ENCODE assay signal across 9 mouse cellular contexts in the genomic region with DNA sequence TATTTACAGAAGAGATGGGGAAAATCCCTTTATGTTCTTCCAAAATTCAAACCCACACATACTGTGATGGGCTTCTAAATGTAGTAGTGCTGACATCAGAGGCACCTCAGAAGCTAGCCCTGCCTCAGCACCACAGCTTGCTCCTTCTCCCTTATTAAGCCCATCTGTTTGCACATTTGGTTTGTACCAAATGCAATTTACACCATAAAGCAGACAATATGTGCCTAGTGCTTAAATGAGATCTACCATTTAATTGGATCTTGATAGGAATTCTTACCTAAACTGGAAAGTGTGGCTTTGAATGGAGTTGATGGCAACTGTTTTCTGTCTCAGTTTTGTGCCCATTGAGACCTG.
DNase-seq lines count a peak whose midpoint lies in the region; ATAC-seq lines count a peak whose summit lies in the region.
"Had no signal": no experiment of that assay in that cellular context is flagged by ENCODE, and none has a peak within 500 bp of the region (broad histone marks: within the 10 kb centered on the region; RNA-seq: fewer than 3 reads in every experiment).

No protein-coding gene starts in this region.

- ATAC-seq in heart, embryonic 13.5 days (ENCODE audit: extremely low read depth, insufficient number of reproducible peaks, low FRiP score, low TSS enrichment) = no peak
- no peak for ATAC-seq in stomach, embryonic 15.5 days (ENCODE audit: insufficient read depth, low FRiP score, low read depth)

- H3K27me3 ChIP-seq in heart, embryonic 13.5 days (replicated peaks) = no peaks in the 10 kb centered on the region
- H3K27me3 ChIP-seq in stomach, embryonic 15.5 days (replicated peaks) = no peaks in the 10 kb centered on the region

- H3K36me3 ChIP-seq in heart, embryonic 13.5 days = no peaks in the 10 kb centered on the region
- no peaks in the 10 kb centered on the region for H3K36me3 ChIP-seq in stomach, embryonic 15.5 days

- peak overlapping the region; percentile 97 for H3K27ac ChIP-seq in heart, embryonic 13.5 days (replicated peaks)
- peak overlapping the region; percentile 51; the same call in 1 of the 2 replicates for H3K27ac ChIP-seq in stomach, embryonic 15.5 days

- H3K4me2 ChIP-seq in heart, embryonic 13.5 days = peak overlapping the region; percentile 66
- H3K4me2 ChIP-seq in stomach, embryonic 15.5 days = no peak overlapping the region

- DNase-seq in heart, postnatal 14 days = no peak
- DNase-seq in right cerebral cortex, adult 18-20 months = peak; percentile 72
- no peak for DNase-seq in right cerebral cortex, postnatal 14 days
- peak; percentile 82 for DNase-seq in layer of hippocampus, adult 9-11 months
- DNase-seq in thymus, postnatal 4 days = no peak
- DNase-seq in urinary bladder, postnatal 36 days (ENCODE audit: low spot score in 2 of 2) = no peak
- DNase-seq: kidney, postnatal 14 days had no signal

- intact Hi-C loops in heart, postnatal 14 days (cut with DNase I) = no loop called here

- H3K9ac ChIP-seq in heart, embryonic 13.5 days = peak overlapping the region; percentile 71; the same call in 1 of the 2 replicates
- H3K9ac ChIP-seq in stomach, embryonic 15.5 days = no peak overlapping the region

- peak overlapping the region; percentile 35 for H3K4me3 ChIP-seq in heart, embryonic 13.5 days
- no peak overlapping the region for H3K4me3 ChIP-seq in stomach, embryonic 15.5 days (replicated peaks)

- H3K4me1 ChIP-seq in heart, embryonic 13.5 days = peaks cover 70% of the 10 kb centered on the region
- peaks cover 15% of the 10 kb centered on the region for H3K4me1 ChIP-seq in stomach, embryonic 15.5 days

- H3K9me3 ChIP-seq in heart, embryonic 13.5 days = no peaks in the 10 kb centered on the region; the same call in 1 of the 2 replicates
- H3K9me3 ChIP-seq in stomach, embryonic 15.5 days = no peaks in the 10 kb centered on the region

Comparison
In these comparisons a context has a peak if more than half of its experiments do, and no peak if none do; other contexts are left out.
1. DNase-seq: peak in right cerebral cortex, adult 18-20 months (single experiment) and layer of hippocampus, adult 9-11 months (single experiment); none in heart, postnatal 14 days (0 of 2), right cerebral cortex, postnatal 14 days (single experiment), thymus, postnatal 4 days (single experiment) and urinary bladder, postnatal 36 days (0 of 2).